Mouse (Mus musculus): Measurements from ENCODE around the gene Gm12830. TPM values are rescaled to one million over a fixed set of nuclear protein-coding genes. Genes with fewer than 3 reads are reported as not detected.

The Gm12830 gene
- polyA plus RNA-seq, 1 experiment from 2014 or later: not detected

- TF ChIP-seq CTCF (IDR thresholded peaks at IDR 0.05; ENCODE audit: low read depth): no peak
- H3K9ac ChIP-seq: no peak overlapping the region
- H3K9me3 ChIP-seq (ENCODE audit: low read depth, low read length): no peaks in the 10 kb centered on the region
- WGBS: 19% methylated on average over 5 of the region's 5 CpGs
- H3K4me3 ChIP-seq (ENCODE audit: low read depth, low read length): no peak overlapping the region
- H3K4me1 ChIP-seq (ENCODE audit: insufficient read depth): no peaks in the 10 kb centered on the region
- H3K27ac ChIP-seq (ENCODE audit: low read depth): no peak overlapping the region
- ATAC-seq (ENCODE audit: insufficient read depth): no peak
- DNase-seq: peak; percentile 24
- H3K4me2 ChIP-seq: no peak overlapping the region
- no peaks in the 10 kb centered on the region for H3K27me3 ChIP-seq (ENCODE audit: insufficient read depth, low read length)
- no peaks in the 10 kb centered on the region for H3K36me3 ChIP-seq (ENCODE audit: insufficient read depth)
These were observed 17.4 kb upstream of the Gm12830 start for GRCm38 (mm10) chr4:114804096-114804495.

DNA sequence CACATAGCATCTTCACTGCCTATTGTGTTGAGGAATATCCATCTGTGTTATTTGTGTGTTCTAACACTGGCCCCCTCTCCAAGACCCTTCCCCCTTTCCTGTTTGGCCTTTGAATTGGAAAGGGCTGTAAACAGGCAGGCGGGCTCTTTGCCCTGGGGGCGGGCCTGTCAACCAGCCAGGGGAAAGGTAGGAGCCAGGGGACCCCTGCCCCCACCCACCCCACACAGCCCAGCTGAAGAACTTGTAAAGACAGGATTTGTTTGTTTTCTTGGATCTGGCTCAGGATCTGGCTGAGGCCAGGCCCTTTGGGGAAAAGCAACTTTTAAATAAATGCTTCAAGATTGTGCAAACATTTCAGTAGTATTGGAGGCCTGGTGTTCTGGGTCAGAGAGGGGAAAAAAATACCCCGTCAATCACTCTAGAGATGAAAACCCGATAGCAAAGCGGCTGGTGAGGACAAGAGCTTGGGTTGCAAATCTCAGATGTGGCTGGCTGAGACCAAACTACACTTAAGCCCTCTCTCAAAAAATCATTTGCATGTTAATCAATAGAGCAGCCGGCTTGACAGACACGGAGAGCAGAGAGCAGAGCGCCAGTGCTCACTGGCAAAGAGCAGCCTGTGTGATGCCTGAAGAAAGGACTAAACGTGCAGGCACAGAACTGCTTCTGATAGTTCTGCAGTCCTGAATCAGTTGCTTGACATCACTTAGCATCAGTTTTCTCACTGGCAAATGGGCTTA is 2.4 kb upstream of the Gm12830 start:
- ATAC-seq (ENCODE audit: insufficient read depth): peak; percentile 35
- 12% methylated on average over 9 of the region's 9 CpGs for WGBS
- no peaks in the 10 kb centered on the region for H3K27me3 ChIP-seq (ENCODE audit: insufficient read depth, low read length)
- no peaks in the 10 kb centered on the region for H3K9me3 ChIP-seq (ENCODE audit: low read depth, low read length)
- peak; percentile 64 for DNase-seq
- no peak overlapping the region for H3K4me3 ChIP-seq (ENCODE audit: low read depth, low read length)
- H3K4me2 ChIP-seq: no peak overlapping the region
- H3K36me3 ChIP-seq (ENCODE audit: insufficient read depth): no peaks in the 10 kb centered on the region
- no peak overlapping the region for H3K9ac ChIP-seq
- peaks cover 12% of the 10 kb centered on the region for H3K4me1 ChIP-seq (ENCODE audit: insufficient read depth)
- 0 out of 2 replicates have a peak overlapping the region, but pooled peaks have one; percentile 40 for H3K27ac ChIP-seq (ENCODE audit: low read depth)
- no peak for TF ChIP-seq CTCF (IDR thresholded peaks at IDR 0.05; ENCODE audit: low read depth)

DNA sequence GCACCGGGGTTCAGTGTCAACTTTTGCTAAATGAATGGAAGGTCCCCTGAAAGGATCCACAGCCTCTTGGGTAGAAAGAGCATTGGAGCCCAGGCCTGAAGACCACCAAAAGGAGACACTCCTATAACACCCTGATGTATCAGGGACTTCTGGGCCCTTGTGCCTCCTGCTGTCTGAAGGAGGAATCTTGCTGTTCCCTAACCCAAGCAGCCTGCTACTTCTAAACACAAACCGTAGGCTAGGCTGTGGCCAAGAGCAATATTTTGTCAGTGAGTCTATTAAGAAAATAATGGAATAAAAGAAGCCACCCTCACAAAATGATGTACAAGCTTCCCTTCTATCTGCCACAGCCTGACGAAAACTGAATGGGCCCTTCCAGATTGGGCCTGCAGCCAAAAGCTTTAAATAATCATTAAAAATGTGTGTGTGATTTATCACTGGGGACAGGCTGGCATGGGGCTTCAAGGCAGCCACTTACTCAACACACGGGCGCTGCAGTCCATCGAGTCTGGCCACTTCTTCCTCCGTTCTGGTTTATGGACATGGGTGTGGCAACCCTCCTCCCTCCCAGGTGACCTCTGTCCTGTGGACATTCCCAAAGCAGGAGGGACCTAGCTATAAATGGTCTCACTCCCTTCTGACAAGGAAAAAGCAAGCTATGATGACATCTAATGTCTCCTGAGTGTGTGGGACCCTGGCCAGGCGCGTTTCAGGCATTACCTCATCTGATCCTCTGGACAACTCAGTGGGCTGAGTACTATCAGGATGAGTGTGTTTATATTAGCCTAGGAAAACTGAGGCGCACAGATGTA is 13.5 kb downstream of the Gm12830 start:
- Histone ChIP-seq H3K4me1 (ENCODE audit: insufficient read depth) (no peaks in the 10 kb centered on the region), H3K36me3 (ENCODE audit: insufficient read depth) (no peaks in the 10 kb centered on the region), H3K4me2 (no peak overlapping the region), H3K4me3 (ENCODE audit: low read depth, low read length) (no peak overlapping the region), H3K27me3 (ENCODE audit: insufficient read depth, low read length) (peaks cover 13% of the 10 kb centered on the region; the same call in 1 of the 2 replicates), H3K9me3 (ENCODE audit: low read depth, low read length) (no peaks in the 10 kb centered on the region), H3K9ac (no peak overlapping the region), H3K27ac (ENCODE audit: low read depth) (no peak overlapping the region)
- peak; percentile 35 for DNase-seq
- 0 out of 2 replicates have a peak, but pooled peaks have one; percentile 20 for TF ChIP-seq CTCF (IDR thresholded peaks at IDR 0.05; ENCODE audit: low read depth)
- WGBS: 39% methylated on average over 10 of the region's 10 CpGs
- peak; percentile 58 for ATAC-seq (ENCODE audit: insufficient read depth)

DNA sequence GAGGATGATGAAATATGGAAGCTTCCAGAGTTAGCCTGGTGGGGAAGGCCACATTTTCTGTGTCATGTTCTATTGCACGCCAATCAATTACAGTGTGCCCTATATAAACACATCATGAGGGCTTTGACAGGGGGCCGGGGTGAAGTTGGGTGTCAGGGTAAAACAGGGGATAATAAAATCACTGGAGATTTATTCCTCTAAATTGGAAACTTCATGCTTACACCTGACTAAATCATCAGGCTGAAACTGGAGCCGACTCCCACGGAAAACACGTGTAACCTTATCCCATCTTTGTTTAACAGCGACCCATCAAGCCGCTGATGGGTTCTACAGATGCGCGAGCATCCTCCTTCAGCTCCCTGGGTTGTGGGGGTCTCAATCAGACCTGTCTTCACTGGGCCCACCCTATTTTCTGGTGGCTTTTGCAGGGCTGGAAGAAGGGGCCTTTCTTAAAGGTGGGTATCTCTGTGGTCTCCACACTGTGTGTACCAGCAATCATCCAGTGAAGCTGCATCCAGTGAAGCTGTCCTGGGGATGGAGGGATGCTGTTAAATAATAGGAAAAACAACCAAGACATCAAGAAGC is 19.9 kb downstream of the Gm12830 start:
- no peak for TF ChIP-seq CTCF (IDR thresholded peaks at IDR 0.05; ENCODE audit: low read depth)
- no peak overlapping the region for H3K4me3 ChIP-seq (ENCODE audit: low read depth, low read length)
- no peaks in the 10 kb centered on the region for H3K9me3 ChIP-seq (ENCODE audit: low read depth, low read length)
- ATAC-seq (ENCODE audit: insufficient read depth): no peak
- peaks cover 50% of the 10 kb centered on the region for H3K27me3 ChIP-seq (ENCODE audit: insufficient read depth, low read length)
- 40% methylated on average over 9 of the region's 9 CpGs for WGBS
- H3K9ac ChIP-seq: no peak overlapping the region
- H3K4me1 ChIP-seq (ENCODE audit: insufficient read depth): no peaks in the 10 kb centered on the region
- DNase-seq: no peak
- no peak overlapping the region for H3K4me2 ChIP-seq
- no peak overlapping the region for H3K27ac ChIP-seq (ENCODE audit: low read depth)
- no peaks in the 10 kb centered on the region for H3K36me3 ChIP-seq (ENCODE audit: insufficient read depth)

- TF ChIP-seq CTCF (IDR thresholded peaks at IDR 0.05; ENCODE audit: low read depth): no peak
- no peaks in the 10 kb centered on the region for H3K9me3 ChIP-seq (ENCODE audit: low read depth, low read length)
- no peak overlapping the region for H3K9ac ChIP-seq
- no peak overlapping the region for H3K4me3 ChIP-seq (ENCODE audit: low read depth, low read length)
- DNase-seq: peak; percentile 57
- H3K4me2 ChIP-seq: no peak overlapping the region
- 0 out of 2 replicates have a peak, but pooled peaks have one; percentile 33 for ATAC-seq (ENCODE audit: insufficient read depth)
- peaks cover 47% of the 10 kb centered on the region for H3K27me3 ChIP-seq (ENCODE audit: insufficient read depth, low read length)
- WGBS: 6% methylated on average over 10 of the region's 11 CpGs
- no peak overlapping the region for H3K27ac ChIP-seq (ENCODE audit: low read depth)
- no peaks in the 10 kb centered on the region for H3K36me3 ChIP-seq (ENCODE audit: insufficient read depth)
- H3K4me1 ChIP-seq (ENCODE audit: insufficient read depth): no peaks in the 10 kb centered on the region
These were observed 20.9 kb downstream of the Gm12830 start for GRCm38 (mm10) chr4:114842376-114842960.

DNA sequence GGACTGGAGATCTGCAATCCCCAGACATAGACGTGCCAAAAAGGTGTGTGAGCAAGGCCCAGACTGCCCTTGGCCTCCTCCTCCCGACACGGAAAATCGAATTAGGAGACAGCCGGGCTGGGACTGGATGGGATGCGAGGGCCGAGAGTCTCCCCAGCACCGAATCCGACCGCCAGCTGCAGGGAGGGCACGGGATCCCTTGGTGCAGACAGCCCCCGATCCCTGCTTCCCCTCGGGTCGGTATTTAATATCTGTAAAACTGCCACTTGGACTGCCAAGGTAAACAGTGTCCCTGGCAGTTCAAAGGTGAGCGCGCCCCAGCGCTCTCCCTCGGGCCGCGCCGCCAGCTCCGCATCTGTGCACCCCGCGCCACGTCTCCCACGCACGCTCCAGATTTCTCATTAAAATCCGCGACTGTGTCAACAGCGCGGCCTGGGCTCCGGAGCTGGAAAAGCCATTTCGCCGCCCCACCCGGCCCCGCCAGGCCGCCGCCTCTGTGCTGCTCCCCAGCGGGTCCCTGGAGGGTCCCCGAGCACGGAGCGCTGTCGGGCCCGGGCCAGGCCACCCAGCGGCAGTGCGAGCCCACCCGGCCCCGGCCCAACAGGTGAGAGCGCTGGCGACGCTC is 21.7 kb downstream of the Gm12830 start:
- no peak for TF ChIP-seq CTCF (IDR thresholded peaks at IDR 0.05; ENCODE audit: low read depth)
- peak overlapping the region; percentile 48 for H3K9ac ChIP-seq
- H3K4me2 ChIP-seq: peak overlapping the region; percentile 73
- ATAC-seq (ENCODE audit: insufficient read depth) (peak; percentile 68), DNase-seq (peak; percentile 40)
- WGBS: 2% methylated on average over 51 of the region's 51 CpGs
- no peaks in the 10 kb centered on the region for H3K4me1 ChIP-seq (ENCODE audit: insufficient read depth)
- H3K9me3 ChIP-seq (ENCODE audit: low read depth, low read length): no peaks in the 10 kb centered on the region
- H3K27me3 ChIP-seq (ENCODE audit: insufficient read depth, low read length): peaks cover 41% of the 10 kb centered on the region
- H3K36me3 ChIP-seq (ENCODE audit: insufficient read depth): no peaks in the 10 kb centered on the region
- peak overlapping the region; percentile 40 for H3K4me3 ChIP-seq (ENCODE audit: low read depth, low read length)
- H3K27ac ChIP-seq (ENCODE audit: low read depth): no peak overlapping the region
